Mouse (Mus musculus) WW6 (cell line): ENCODE measurements around the gene Nab2.
"Not testable (repeated sequence)": the region's sequence is repeated elsewhere in the genome, so short reads cannot be mapped to it uniquely, and the experiment has no call there.

Source experiments
- DNase-seq: peaks from one replicate; pipeline ENCODE4 v3.0.0-alpha.2; 2013; ENCODE audit warnings: low read depth, low spot score

Nab2 gene

GRCm38 (mm10) chr10:127674046-127674655, 5.8 kb upstream of the Nab2 start:
- no peak for DNase-seq

- DNase-seq = no peak
These were observed 2.9 kb upstream of the Nab2 start for GRCm38 (mm10) chr10:127671276-127671675.

GRCm38 (mm10) chr10:127670185-127670584, 1.8 kb upstream of the Nab2 start:
- no peak for DNase-seq

- no peak for DNase-seq
These were observed 802 bp upstream of the Nab2 start for GRCm38 (mm10) chr10:127669170-127669569.

DNA sequence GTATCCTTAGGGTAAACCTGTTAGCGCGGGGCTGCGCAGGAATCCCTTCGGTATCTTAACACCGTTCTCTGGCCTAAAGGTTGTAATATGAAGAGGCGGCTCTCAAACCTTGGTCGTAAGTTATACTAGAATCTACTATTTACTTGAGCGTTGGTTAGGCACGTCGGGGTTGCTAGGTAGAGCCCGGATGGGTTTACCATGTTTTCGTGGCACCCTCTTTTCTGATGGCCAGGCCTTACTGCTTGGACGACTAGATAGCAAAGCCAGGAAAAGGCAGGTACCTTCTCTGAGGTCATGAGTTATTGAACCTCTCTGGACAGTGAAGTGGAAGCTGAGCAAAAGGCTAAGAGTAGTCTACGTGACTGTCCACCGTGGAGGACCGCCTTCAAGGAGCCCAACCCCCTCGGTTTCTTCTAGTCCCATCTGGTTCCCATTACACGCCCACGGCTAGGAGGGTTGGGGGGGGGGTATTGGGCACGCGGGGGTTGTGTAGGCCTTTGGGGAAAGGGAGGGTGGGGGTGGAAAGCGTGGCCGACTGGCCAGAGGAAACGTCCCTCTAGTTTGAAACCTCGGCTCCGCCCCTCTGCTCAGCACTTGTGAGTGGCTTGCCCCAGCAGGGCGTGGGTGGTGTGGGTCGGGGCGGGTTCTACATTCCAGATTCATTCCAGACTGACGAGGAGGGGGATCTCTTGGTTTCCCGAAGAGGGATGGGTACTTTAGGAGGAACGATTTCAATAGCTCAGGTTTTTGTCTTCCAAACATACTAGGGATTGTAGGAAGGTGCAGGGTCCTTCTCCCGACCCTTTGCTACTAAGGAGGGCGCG, 887 bp downstream of the Nab2 start:
- no peak for DNase-seq

DNA sequence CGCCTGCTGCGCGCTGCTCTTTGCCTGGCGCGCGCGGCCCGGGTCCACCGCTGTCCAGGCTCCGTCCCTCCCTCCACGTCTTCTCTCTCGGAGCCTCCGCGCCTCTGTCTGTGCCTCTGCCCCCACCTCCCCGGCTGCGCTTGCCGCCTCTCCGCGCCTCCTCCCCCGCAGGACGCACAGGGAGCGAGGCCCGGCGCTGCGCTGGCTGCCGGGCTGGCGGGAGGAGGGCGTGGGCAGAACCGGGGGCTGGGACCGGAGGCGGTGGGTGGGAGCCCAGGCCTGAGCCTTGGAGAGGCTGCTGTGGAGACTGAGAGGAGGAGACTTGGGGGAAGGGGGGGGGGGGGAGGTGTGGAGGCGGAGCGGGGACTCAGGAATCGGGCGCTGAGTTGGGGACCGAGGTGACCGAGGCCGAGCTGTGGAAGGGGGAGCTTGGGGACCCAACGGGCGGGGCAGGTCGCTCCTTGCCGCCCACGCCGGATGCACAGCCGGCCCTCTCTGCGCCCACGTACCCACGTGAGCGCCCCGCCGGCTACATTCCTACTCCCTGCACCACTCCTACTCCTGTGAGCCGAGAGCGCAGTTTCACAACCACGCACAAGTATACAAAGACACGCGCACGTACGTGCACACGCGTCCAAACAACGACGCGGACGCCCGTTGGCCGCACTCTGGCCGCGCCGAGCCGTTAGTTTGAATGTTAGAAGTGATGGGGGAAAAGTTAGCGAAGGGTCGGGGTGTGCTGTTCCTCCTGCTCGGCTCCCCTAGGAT, 1.7 kb downstream of the Nab2 start, which contains the start of gene Nemp1:
Nemp1 (plus strand) TSS at position 401 of the 768 bp plus-strand sequence.
- DNase-seq = no peak

DNA sequence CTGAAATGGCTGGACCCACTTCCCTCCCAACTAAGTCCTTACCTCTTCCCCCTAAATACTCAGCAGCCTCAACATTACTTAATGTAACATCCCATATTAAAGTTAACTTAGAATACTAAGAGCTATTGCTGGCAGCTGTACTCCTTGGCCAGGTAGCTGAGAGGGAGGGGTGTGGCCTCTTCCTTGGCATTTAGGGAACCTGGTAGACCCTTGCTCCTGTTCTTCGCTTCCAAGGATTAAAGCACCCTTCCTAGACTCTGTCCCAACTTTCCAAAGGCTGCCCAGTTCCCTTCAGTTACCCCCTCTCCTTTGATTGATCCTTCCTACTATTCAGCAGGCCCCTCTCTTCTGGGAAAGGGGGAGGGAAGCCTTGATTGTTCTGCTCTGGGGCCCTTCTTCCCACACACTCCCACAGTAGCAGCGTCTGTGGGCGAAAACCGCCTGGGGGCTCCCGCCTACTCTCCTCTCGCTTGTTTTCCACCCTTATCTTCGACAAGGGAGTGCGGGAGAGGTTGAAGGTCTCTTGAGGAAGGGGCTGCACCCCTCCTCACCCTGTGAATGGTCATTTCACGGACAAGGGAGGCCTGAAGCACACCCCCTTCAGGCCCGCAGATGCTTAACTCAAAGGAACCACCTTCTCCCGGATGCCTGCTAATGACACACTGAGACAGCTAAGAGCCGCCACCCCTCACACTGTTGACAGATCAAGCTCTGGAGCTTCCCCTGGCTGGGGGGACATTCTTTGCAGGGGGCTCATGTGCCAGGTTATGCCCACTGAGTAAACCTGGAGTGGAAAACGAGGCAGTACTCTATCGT, 2.8 kb downstream of the Nab2 start:
- DNase-seq = no peak

DNA sequence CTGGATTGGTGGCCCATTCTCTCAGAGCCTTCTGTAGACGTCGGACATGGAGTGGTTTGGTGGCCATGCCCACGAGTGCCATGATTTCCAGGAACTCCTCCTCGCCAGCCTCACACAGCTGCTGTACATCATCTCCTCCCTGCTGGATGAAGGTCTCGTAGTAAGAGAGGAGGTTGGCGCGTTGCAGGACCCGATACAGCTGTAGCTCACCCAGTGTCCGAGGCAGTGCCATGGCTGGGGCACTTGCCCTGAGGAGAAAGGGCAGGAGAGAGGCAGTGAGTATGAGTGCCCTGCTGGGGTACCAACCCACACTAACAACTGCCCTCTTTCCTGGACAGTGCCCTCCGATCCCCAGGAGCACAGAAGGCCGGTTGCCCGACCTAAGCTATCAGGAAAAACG, 3.5 kb downstream of the Nab2 start:
- no peak for DNase-seq

GRCm38 (mm10) chr10:127664166-127664565, 4.2 kb downstream of the Nab2 start:
- no peak for DNase-seq

DNA sequence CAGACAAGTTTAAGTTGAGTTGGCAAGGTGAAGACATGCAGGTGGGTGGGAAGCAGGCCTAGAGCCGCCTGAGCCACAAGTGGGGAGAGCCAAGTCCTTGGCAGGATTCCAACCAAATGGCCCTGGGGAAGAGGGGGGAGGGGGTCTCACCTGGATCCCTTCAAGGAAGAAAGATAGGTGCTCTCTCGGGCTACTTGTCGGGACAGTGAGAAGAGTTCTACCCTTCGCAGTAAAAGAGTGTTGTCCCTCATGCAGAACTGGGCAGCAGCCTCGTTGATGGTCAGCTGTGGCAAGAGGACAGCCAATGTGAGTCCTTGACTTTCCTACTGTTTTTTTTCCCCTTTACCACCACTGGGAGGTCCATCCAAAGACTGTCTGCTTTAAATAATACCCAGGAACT, 4.8 kb downstream of the Nab2 start:
- DNase-seq = no peak

DNA sequence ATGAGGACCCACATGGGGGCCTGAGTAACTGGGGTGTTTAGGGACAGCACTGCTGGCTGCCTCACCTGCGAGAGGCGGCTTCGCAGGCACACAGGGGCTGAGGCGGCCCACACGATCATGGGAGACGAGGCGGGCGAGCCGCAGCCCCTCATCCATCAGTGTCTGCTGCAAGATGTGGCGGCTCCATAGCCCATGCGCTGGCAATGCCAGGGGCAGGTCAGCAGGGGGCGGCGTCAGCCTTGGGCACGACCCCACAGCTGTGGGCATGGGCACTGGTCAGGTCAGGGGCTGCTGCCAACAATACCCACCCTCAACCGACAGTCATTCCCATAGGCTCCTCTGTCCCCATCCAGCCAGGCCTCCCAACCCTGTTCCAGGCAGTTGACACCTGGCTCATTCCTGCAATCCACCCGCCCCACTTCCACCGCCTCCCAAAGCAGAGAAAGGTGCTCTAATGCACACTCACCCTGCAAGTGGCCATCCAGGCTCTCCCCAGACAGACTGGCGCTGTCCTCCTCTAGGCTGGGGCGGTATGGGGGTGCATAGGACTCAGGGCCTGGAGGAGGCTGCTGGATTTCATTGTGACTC, 5.6 kb downstream of the Nab2 start:
- DNase-seq = no peak

GRCm38 (mm10) chr10:127661915-127662663, 6.3 kb downstream of the Nab2 start:
- DNase-seq = no peak

DNA sequence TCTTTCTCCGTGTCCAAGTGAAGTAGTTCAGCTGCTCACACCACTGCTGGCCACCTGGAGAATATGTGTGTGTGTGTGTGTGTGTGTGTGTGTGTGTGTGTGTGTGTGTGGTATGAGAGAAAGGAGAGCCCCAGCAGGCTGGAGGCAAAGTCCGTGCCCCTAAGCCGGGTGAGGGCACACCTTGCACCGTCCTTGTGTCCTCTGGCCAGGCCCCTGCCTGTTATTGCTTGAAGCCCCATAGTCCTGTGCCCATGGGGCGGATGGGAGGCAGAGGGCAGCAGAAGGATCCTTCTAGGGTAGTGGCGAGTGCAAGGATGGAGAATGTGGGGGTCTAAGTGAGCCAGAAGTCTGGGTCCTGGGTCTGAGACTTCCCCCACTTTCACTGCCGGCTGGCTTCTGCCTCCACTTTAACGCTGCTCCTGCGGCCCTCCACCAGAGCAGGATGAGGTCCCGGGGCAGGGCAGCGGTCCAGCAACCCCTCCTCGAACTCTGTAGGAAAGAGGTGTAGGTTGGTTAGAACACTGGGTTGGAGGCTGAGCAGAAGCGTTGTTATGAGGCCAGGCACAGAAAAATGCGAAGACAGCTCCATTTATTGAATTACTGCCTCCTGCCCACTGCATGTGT, 7.0 kb downstream of the Nab2 start:
- no peak for DNase-seq

DNA sequence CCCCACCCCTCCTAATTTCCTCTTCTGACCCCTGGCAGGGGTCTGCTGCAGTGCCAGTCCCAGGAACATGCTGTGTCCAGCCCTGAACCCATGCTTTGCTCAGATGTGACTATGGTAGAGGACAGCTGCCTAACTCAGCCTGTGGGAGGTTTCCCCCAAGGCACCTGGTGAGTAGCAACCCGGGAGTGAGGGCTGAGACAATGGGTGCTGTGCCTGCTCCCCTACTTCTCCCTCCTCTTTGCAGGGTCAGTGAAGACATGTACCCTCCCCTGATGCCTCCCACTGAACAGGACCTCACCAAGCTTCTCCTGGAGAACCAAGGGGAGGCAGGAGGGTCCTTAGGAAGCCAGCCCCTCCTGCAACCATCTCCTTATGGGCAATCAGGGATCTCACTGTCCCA, 8.8 kb downstream of the Nab2 start:
- no peak for DNase-seq

DNA sequence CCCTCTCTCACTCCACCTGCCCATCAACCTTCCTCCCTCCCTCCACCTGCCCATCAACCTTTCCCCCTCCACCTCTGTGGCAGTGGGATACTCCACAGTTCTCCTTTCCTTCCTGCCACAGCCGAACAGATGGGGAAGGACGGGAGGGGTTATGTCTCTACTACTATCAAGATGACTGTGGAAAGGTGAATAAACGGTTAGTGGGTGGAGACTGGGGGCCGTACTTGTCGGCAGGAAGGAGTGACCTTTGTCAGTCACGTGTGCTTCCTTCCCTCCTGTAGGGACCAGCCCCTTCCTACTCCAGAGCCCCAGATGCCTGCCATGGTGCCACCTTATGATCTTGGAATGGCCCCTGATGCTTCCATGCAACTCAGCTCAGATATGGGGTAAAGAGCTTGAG, 10.3 kb downstream of the Nab2 start:
- DNase-seq = no peak

- DNase-seq = not testable (repeated sequence)
These were observed 10.8 kb downstream of the Nab2 start for GRCm38 (mm10) chr10:127657617-127658016.

DNA sequence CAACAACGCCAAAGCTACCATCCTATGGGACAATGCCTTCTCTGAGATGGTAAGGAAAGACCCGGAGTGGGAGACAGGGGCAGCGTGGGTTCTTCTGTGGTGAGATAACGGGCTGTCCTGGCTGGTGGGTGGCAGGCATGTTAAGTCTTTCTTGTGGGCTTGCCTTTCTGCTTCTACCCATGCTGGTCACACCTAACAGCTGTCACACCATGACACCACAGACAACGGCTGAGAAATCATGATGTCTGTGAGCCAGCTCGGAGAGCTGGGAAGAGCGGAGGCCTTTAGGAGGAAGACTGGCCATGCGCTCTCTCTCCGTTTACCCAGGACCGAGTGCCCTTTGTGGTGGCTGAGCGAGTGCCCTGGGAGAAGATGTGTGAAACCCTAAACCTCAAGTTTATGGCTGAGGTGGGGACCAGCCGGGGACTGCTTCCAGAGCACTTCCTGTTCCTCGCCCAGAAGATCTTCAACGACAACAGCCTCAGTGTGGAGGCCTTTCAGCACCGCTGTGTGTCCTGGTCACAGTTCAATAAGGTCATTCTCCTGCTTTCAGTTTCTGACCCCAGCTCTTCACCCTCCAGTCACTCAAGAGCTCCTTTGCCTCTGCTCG, 13.3 kb downstream of the Nab2 start:
- DNase-seq = no peak

GRCm38 (mm10) chr10:127652906-127653638, 15.3 kb downstream of the Nab2 start:
- DNase-seq = no peak

DNA sequence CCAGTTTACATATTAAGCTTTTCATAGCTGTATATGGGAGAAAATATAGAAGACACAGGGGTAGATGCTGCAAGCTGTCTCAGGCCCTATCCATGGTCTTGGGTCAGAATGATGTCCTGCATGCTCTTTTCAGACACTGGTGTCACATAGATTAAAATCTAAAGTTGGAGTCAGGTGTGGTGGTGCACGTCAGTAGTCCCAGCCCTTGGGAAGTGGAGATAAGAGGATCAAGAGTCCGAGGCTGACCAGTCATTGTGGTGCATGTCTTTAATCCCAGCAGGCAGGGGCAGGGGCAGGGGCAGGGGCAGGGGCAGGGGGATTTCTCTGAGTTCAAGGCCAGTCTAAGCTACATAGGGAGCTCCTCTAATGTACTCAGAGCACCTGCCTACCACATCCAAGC, 22.6 kb downstream of the Nab2 start:
- DNase-seq = no peak
